Mouse (Mus musculus) stomach, postnatal 0 days (tissue): ENCODE results near the gene Prrg4.

Source experiments
- CTCF ChIP-seq: IDR thresholded peaks from 2 replicates; pipeline ENCODE4 v1.5.1; 2016; ENCODE audit warnings: antibody characterized with exemption, low read depth, mild to moderate bottlenecking, moderate library complexity
- EP300 ChIP-seq: optimal IDR thresholded peaks from 2 replicates; pipeline ENCODE3; 2016; ENCODE audit warnings: antibody characterized with exemption

GRCm38 (mm10) chr2:104814181-104814951 lies 35.3 kb downstream of the Prrg4 start:
- TF ChIP-seq CTCF = no peak
- TF ChIP-seq EP300 = no peak
